Mouse (Mus musculus) lung, postnatal 25 days (tissue): ENCODE results near the gene Aldh1b1.

Experiments
- DNase-seq: peaks from one replicate; pipeline ENCODE4 v3.0.0; 2022; ENCODE audit warnings: low spot score

Gene Aldh1b1

GRCm38 (mm10) chr4:45798964-45799363, at the start of gene Aldh1b1:
Aldh1b1 (plus strand) TSS chr4:45799022.
- peak; percentile 79 for DNase-seq

DNA sequence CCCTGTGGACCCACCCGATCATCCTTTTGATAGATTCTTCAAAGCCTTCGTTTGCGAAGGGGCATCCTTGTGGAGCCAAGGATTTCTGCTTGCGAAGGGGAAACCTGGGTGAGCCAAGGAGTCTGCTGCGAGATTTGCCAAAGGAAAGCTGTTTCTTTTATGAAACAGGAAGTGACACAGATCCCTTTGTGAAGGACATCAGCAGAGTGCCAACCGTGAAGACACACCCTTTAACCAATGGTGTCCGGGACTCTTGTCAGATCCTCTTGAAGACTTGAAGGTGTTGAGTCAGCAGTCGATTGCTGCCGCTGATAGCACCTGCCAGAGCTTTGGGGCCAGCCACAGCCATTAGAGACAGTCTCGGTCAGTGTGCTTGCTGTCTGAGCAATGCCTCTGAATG, 49.4 kb upstream of the Aldh1b1 start:
- DNase-seq = no peak

GRCm38 (mm10) chr4:45750477-45750876, 48.3 kb upstream of the Aldh1b1 start:
- DNase-seq = no peak

- DNase-seq = no peak
Measured at GRCm38 (mm10) chr4:45753211-45753809, 45.5 kb upstream of the Aldh1b1 start.

DNA sequence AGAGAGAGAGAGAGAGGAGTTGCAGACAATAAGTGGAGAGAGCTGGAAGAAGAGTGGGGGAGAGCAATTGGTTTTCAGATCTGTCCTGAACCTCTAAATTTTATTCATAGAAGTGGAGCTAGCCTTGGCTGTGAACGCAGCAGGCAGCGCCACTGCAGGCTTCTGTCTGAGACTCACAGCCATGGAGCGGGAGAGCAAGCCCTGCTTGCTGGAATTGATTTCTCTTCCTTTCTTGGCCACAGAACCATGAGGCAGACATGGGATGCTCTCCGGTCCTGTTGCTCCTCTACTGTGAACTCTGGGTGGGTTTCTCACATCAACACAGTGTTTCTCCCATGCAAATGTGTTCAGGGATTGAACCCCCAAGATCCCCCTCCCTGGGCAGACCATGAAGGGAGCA, 44.7 kb upstream of the Aldh1b1 start:
- no peak for DNase-seq

GRCm38 (mm10) chr4:45755097-45755496, 43.7 kb upstream of the Aldh1b1 start:
- DNase-seq = no peak

DNA sequence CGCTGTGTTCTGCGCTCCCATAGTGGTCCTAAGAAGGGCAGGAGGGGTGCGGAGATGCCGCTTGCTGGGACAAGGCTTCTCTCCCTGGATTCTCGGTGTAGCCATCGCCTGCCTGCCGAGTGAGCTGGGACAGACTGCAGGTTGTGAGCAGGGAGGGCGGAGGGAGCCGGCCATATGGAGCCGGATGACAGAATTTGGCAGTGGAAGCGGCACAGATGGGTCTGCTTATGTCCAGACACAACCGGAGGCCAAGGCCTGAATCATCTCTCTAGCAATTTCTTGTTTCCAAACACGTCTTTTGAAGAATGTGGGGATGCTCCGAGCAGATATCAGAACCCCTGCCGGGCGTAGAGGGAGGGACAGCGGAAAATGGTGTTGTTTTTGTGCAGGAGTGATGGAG, 42.9 kb upstream of the Aldh1b1 start:
- peak; percentile 12 for DNase-seq

- DNase-seq = no peak
Measured at GRCm38 (mm10) chr4:45757941-45758340, 40.9 kb upstream of the Aldh1b1 start.

DNA sequence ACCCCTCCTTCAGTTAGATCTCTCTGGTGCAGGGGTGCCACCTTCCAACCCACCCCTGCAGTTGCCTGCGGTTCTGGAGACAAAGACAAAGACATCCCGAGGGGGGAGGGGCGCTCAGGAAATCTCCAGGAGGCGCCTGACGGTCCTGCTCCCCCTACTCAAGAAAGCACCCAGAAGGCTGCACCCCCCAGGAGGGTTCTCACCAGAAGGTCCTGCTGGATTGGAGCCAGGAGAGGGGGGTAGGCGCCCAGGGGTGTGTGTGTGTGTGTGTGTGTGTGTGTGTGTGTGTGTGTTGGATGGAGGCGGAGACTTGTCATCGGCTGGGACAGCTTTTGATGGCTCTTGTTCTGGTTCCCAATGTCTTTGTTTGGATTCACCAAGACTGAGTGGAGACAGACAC, 39.4 kb upstream of the Aldh1b1 start:
- no peak for DNase-seq

- no peak for DNase-seq
Measured at GRCm38 (mm10) chr4:45762600-45762999, 36.2 kb upstream of the Aldh1b1 start.

DNA sequence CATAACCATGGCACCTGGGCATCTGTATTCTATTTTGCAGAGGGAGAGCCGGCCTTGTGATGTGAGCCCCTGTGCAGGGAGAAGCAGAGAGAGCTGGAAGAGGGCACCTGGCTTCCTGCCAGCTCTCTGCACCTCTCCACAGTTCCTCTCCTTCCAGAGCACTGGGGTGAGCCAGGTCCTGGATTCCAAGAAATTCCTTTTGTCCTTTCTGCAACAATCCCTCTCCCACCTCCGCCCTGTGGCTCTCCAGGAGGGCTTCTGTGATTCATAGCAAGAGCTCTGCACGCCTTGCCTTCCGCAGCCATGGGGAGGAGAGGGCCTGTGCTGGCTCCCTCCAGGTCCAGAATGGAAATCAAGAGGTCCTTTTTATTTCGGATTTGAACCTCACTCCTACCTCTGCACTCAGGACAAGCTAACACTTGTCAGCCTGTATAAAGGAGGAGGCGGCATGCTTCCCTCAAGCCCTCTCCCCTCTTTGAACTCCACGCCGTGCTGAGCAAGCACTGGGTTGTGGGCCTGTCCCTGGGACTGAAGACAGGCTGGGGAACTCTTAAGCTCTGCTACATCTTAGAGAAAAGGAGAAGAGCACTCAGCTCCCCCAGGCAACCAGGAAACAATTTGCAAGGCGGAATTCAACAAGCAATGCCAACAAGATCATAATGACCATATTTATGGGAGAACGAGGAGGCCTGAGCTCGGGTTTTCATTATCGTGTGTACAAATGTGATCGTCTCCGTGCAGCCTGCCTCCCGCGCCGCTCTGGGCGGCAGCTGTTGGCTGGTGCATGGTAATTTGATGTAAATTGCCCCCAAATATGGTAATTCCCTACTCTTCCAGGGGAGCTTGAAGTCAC, 35.3 kb upstream of the Aldh1b1 start:
- no peak for DNase-seq

- no peak for DNase-seq
Measured at GRCm38 (mm10) chr4:45764141-45764494, 34.7 kb upstream of the Aldh1b1 start.

DNA sequence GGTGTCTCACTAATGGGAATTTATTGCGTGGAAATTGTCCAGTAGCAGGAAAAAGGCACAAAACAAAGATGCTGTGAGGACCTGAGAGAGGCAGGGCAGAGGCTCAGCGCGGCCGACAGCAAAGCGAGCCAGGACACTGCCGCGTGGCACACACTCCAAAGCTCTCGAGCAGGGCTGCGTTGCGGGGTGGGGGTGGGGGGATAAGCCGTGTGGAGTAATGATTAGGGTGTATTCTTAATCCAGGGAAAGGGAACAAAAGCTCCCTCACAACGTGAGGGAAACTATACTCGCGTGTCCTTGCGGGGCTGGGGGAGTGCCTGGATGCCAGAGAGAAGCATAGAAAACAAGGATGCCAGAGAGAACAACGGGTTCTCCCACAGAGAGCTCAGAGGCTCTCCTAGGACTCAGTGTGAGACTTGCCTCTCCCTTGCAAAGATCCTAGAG, 33.7 kb upstream of the Aldh1b1 start:
- no peak for DNase-seq

DNA sequence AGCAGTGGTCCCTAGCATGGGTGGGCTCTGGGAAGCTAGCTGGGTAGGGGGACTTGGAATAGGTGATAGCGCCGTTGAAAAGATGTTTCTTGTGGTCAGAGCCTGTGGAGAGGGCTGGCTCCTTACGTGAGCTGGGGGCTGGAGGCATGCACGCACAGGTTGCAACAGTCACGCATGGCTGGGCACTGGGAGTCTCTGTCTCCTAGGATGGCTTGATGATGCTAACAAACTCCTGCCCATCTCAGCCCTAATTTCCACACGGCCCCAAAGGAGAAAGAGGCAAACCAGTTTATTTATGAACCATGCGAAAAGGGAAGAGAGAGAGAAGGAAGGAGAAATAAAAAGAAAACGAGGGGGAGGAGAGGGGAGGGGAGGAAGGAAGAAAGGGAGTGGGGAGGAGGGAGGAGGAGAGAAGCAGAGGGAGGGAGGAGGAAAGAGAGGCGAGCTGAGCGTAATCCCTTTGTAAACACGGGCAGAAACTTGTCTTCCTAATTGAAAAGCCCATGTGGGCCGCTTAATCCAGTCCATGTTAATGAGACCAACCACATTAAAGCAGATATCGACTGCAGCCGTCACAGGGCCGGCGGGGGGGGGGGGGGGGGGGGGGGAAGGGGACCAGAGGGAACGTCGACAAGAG, 33.1 kb upstream of the Aldh1b1 start:
- DNase-seq = no peak

- no peak for DNase-seq
Measured at GRCm38 (mm10) chr4:45766774-45767173, 32.0 kb upstream of the Aldh1b1 start.

GRCm38 (mm10) chr4:45767891-45768558, 30.8 kb upstream of the Aldh1b1 start:
- DNase-seq = peak; percentile 16

- no peak for DNase-seq
Measured at GRCm38 (mm10) chr4:45769141-45769540, 29.7 kb upstream of the Aldh1b1 start.

DNA sequence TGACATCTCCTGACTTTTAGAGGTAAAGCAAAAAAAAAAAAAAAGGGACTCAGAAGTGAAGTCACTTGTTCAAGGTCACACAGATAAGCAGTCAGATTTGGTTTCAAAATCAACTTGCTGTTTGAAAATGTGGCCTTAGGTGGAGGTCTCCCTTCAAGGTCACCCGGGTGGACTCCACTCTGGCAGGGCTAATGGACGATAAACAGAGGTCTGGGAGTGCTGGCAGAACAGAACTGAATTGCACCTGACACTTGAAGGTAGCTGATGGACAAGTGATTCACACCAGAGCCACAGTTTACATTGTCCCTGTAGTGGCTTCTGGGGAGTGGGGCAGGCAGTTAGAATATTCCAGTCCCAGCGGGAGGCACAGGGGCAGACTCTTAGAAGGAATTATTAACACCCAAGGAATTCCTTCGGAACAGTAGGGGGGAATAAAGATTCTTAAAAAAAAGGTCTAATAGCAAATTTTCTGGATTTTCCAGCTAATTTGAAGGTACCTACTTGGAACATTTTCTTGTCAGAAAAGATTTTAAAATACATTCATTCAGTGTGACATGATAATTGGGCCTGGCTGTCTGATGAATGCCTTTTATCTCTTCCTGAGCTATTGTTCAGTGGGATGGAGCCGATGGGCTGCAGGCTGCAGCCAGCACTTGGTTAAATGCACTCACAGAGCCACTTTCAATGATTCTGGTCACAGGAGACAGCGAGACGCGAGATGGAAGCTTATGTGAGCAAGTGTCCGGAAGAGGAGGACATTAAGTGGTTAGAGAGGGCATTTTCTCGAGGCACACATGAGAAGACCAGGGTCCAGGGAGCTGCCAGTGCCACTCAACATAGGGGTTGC, 28.8 kb upstream of the Aldh1b1 start:
- no peak for DNase-seq

DNA sequence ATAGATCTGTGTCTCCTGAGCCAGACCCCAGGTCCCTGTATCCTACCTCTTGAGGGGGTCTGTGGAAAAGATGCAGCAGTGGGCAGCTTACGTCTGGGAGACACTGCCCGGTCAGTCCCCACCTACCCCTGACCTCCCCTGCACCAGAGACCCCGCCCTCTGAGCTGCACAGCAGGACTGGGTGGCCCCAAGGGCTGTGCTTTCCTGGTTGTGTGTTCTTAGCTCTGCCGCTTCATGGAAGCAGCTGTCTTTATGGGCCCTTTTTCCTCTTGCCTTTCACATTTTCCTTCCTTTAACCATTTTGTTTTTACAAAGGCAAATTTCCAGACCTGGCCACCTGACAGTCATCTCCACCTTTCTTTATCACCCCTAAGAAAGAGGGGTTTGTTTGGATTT, 28.2 kb upstream of the Aldh1b1 start:
- DNase-seq = no peak

DNA sequence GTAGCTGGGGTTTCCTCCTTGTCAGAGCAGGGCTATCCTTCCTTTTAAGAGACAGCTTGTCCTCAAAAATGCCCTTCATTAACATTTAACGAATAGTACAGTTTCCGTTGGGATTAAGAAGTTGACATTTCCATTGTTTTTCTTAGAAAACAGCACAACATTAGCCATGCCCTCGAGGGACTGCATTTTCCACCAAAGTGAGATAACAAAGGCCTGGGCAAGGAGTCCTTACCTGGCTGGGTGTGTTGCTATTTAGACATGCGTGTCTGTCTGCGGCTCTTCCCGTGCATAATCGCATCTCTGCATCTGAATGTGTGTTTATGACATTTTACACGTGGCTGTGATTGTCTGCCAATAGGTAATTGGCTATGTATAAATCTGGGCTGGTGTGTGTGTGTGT, 27.6 kb upstream of the Aldh1b1 start:
- DNase-seq = no peak

DNA sequence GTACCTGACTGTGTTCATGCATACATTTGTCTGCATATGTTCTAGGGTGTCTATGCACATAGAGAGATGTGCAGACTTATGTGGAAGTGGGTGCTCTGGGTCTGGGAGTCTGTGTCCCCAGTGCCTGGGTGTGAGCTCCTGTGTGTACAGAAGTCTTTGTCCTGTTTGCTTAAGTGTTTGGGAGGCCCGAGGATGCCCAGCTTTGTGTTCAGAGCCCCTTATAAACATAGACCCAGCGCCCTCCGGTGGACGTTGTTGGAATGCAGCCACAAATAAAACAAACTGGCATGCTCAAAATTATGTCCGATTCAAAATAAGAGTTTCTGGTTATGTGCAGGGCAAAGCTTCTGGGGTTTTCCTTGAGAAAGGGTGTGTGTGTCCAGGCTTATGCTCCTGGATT, 27.2 kb upstream of the Aldh1b1 start:
- DNase-seq = peak; percentile 19

GRCm38 (mm10) chr4:45783671-45784070, 15.2 kb upstream of the Aldh1b1 start:
- no peak for DNase-seq
